8 mouse cellular contexts compared by ENCODE assay signal in the genomic region with DNA sequence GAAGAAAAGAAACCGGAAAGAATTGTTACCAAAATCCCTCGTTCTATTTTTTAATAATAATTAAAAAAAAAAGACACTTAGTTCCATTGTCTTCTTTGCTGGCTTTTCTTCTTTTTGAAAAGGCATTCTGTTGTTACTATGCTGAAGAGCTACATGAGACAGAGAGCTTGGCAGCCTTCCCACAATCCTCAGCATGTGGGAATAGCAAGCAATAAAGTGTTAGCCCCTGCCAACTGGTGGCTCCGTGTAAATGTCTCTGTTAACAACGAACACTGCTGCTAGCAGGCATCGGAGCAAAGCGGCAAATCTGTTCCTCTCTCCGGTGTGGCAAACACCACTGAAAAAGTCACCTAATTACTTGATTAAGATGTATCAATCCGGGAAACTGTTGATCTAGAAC.
A peak's percentile ranks its signal among the peaks of the same experiment; 100 is the strongest.
DNase-seq lines count a peak whose midpoint lies in the region; ATAC-seq and TF ChIP-seq lines count a peak whose summit lies in the region.
"Had no signal": no experiment of that assay in that cellular context is flagged by ENCODE, and none has a peak within 500 bp of the region (broad histone marks: within the 10 kb centered on the region; RNA-seq: fewer than 3 reads in every experiment).

No protein-coding gene starts in this region.

- no peak overlapping the region for H3K4me3 ChIP-seq in hindbrain, embryonic 16.5 days (ENCODE audit: low read length)
- H3K4me3 ChIP-seq in hindbrain, embryonic 13.5 days = no peak overlapping the region
- no peak overlapping the region for H3K4me3 ChIP-seq in cerebellum, adult 2 months (replicated peaks; ENCODE audit: insufficient read depth, low read depth, low read length)
- H3K4me3 ChIP-seq: limb, embryonic 13.5 days had no signal

- no peak for TF ChIP-seq POLR2A in cerebellum, adult 2 months (IDR thresholded peaks at IDR 0.05; ENCODE audit: borderline replicate concordance, insufficient read depth, low read length)

- H3K9ac ChIP-seq in hindbrain, embryonic 16.5 days (ENCODE audit: low read depth, low read length) = no peak overlapping the region
- no peak overlapping the region for H3K9ac ChIP-seq in hindbrain, embryonic 13.5 days
- H3K9ac ChIP-seq: limb, embryonic 13.5 days had no signal

- TF ChIP-seq CTCF in cerebellum, adult 2 months (IDR thresholded peaks at IDR 0.05; ENCODE audit: borderline replicate concordance, insufficient read depth, low read depth, low read length) = no peak

- ATAC-seq in hindbrain, embryonic 16.5 days = peak; percentile 76; the same call in 1 of the 2 replicates
- ATAC-seq in hindbrain, embryonic 13.5 days (ENCODE audit: low FRiP score) = no peak
- ATAC-seq in granulocyte monocyte progenitor cell, adult 5-6 weeks (replicated peaks; ENCODE audit: poor library complexity, severe bottlenecking) = no peak

- H3K27me3 ChIP-seq in hindbrain, embryonic 16.5 days (replicated peaks; ENCODE audit: control insufficient read depth, insufficient read depth, low read length) = no peaks in the 10 kb centered on the region
- no peaks in the 10 kb centered on the region for H3K27me3 ChIP-seq in hindbrain, embryonic 13.5 days
- H3K27me3 ChIP-seq in cerebellum, adult 2 months (ENCODE audit: control insufficient read depth, insufficient read depth, low read length) = no peaks in the 10 kb centered on the region; the same call in 1 of the 2 replicates
- H3K27me3 ChIP-seq: limb, embryonic 13.5 days had no signal

- no peak overlapping the region for H3K4me2 ChIP-seq in hindbrain, embryonic 16.5 days (ENCODE audit: low read length)
- H3K4me2 ChIP-seq in hindbrain, embryonic 13.5 days = no peak overlapping the region
- H3K4me2 ChIP-seq: limb, embryonic 13.5 days had no signal

- no peaks in the 10 kb centered on the region for H3K36me3 ChIP-seq in hindbrain, embryonic 16.5 days (ENCODE audit: control insufficient read depth, insufficient read depth, low read length)
- no peaks in the 10 kb centered on the region for H3K36me3 ChIP-seq in hindbrain, embryonic 13.5 days
- H3K36me3 ChIP-seq: limb, embryonic 13.5 days had no signal

- no peak overlapping the region for H3K27ac ChIP-seq in hindbrain, embryonic 16.5 days (ENCODE audit: low read depth, low read length)
- H3K27ac ChIP-seq in hindbrain, embryonic 13.5 days = no peak overlapping the region
- H3K27ac ChIP-seq in cerebellum, adult 2 months (ENCODE audit: insufficient read depth, low read length) = no peak overlapping the region
- H3K27ac ChIP-seq: limb, embryonic 13.5 days had no signal

- H3K9me3 ChIP-seq in hindbrain, embryonic 16.5 days (ENCODE audit: control insufficient read depth, low read length) = 0 out of 2 replicates have a peak, but pooled peaks cover 2% of the 10 kb centered on the region
- H3K9me3 ChIP-seq in hindbrain, embryonic 13.5 days = peaks cover 4% of the 10 kb centered on the region; the same call in 1 of the 2 replicates
- H3K9me3 ChIP-seq: limb, embryonic 13.5 days had no signal

- 51% methylated on average over 8 of the region's 8 CpGs for WGBS in hindbrain, embryonic 16.5 days
- WGBS in hindbrain, embryonic 13.5 days = 62% methylated on average over 8 of the region's 8 CpGs
- WGBS in cerebellum, adult 2 months = 3% methylated on average over 8 of the region's 8 CpGs

- DNase-seq in cerebellum, adult 2 months = peak; percentile 33 to 65
- DNase-seq in frontal cortex, postnatal 36 days (ENCODE audit: low spot score in 2 of 2) = peak; percentile 48 to 64
- DNase-seq in lung, postnatal 4 days = peak; percentile 12 to 30
- DNase-seq in spleen, postnatal 14 days (ENCODE audit: low spot score in 2 of 2) = no peak

- no peaks in the 10 kb centered on the region for H3K4me1 ChIP-seq in hindbrain, embryonic 16.5 days (ENCODE audit: control insufficient read depth, insufficient read depth, low read depth, low read length)
- H3K4me1 ChIP-seq in hindbrain, embryonic 13.5 days (replicated peaks) = no peaks in the 10 kb centered on the region
- no peaks in the 10 kb centered on the region for H3K4me1 ChIP-seq in cerebellum, adult 2 months (ENCODE audit: control insufficient read depth, insufficient read depth, low read length)
- H3K4me1 ChIP-seq: limb, embryonic 13.5 days had no signal

Comparison
In these comparisons a context has a peak if more than half of its experiments do, and no peak if none do; other contexts are left out.
1. DNase-seq: peak in cerebellum, adult 2 months (2 of 2), frontal cortex, postnatal 36 days (2 of 2) and lung, postnatal 4 days (2 of 2); none in spleen, postnatal 14 days (0 of 2).